22 mouse cellular contexts compared by ENCODE assay signal in genomic region chr3:129998001-129998400, GRCm38 (mm10). TPM values are rescaled to one million over a fixed set of nuclear protein-coding genes. Genes with fewer than 3 reads are reported as not detected.
DNase-seq lines count a peak whose midpoint lies in the region; ATAC-seq and TF ChIP-seq lines count a peak whose summit lies in the region.
"Had no signal": no experiment of that assay in that cellular context is flagged by ENCODE, and none has a peak within 500 bp of the region (broad histone marks: within the 10 kb centered on the region; RNA-seq: fewer than 3 reads in every experiment).

No protein-coding gene starts in this region.

- CTCF ChIA-PET in Patski (lab: Charles Lee) = interaction anchor here (0.9 to 2.1 kb wide), 7 partner anchors 9 to 63 kb away, joined by 3 to 7 read pairs (median 4); partner anchors contain the start of gene Sec24b

- no peak overlapping the region for H3K27ac ChIP-seq in liver, embryonic 11.5 days (ENCODE audit: low read depth, low read length)
- no peak overlapping the region for H3K27ac ChIP-seq in liver, postnatal 0 days (ENCODE audit: low read depth)
- peak overlapping the region; percentile 27 for H3K27ac ChIP-seq in olfactory bulb, adult 2 months (ENCODE audit: insufficient read depth, low read depth, low read length)
- no peak overlapping the region for H3K27ac ChIP-seq in midbrain, embryonic 16.5 days (ENCODE audit: low read length)
- H3K27ac ChIP-seq: forebrain, embryonic 10.5 days; layer of hippocampus, adult 2 months; limb, embryonic 15.5 days had no signal

- no peak for TF ChIP-seq POLR2A in olfactory bulb, adult 2 months (IDR thresholded peaks at IDR 0.05; ENCODE audit: insufficient read depth, low read depth, low read length)

- no peak overlapping the region for H3K4me3 ChIP-seq in liver, embryonic 11.5 days (ENCODE audit: low read depth, low read length)
- no peak overlapping the region for H3K4me3 ChIP-seq in liver, postnatal 0 days (ENCODE audit: low read depth, low read length)
- H3K4me3 ChIP-seq in olfactory bulb, adult 2 months (ENCODE audit: insufficient read depth, low read depth, low read length) = no peak overlapping the region
- H3K4me3 ChIP-seq in midbrain, embryonic 16.5 days (ENCODE audit: low read depth, low read length) = no peak overlapping the region
- H3K4me3 ChIP-seq: forebrain, embryonic 10.5 days; gastrocnemius, adult 2 months; layer of hippocampus, adult 2 months; limb, embryonic 15.5 days; myocyte had no signal

- DNase-seq in adrenal gland, adult 8-10 months = peak; percentile 59
- no peak for DNase-seq in adrenal gland, postnatal 4 days (ENCODE audit: low spot score in 2 of 2)
- peak; percentile 24 for DNase-seq in liver, embryonic 11.5 days (ENCODE audit: low spot score)
- DNase-seq in liver, postnatal 0 days = no peak
- DNase-seq in Patski (ENCODE audit: low read depth, low spot score) = peak; percentile 96
- no peak for DNase-seq in spleen, postnatal 36 days (ENCODE audit: low spot score in 2 of 2)
- DNase-seq: cerebellum, adult 11 months; cerebellum, postnatal 25 days; embryo, embryonic 11 days; forebrain, postnatal 0 days; gastrocnemius, adult 2 months; kidney, postnatal 14 days; layer of hippocampus, postnatal 36 days; lung, postnatal 10 days; midbrain, embryonic 14.5 days; thymus, postnatal 36 days had no signal

- no peaks in the 10 kb centered on the region for H3K4me1 ChIP-seq in liver, embryonic 11.5 days (replicated peaks; ENCODE audit: control insufficient read depth, insufficient read depth, low read length)
- H3K4me1 ChIP-seq in liver, postnatal 0 days (ENCODE audit: insufficient read depth) = no peaks in the 10 kb centered on the region
- peaks cover 14% of the 10 kb centered on the region for H3K4me1 ChIP-seq in olfactory bulb, adult 2 months (ENCODE audit: control insufficient read depth, insufficient read depth, low read length)
- H3K4me1 ChIP-seq in midbrain, embryonic 16.5 days (ENCODE audit: control insufficient read depth, insufficient read depth, low read length) = no peaks in the 10 kb centered on the region
- H3K4me1 ChIP-seq: forebrain, embryonic 10.5 days; limb, embryonic 15.5 days had no signal

- ATAC-seq in liver, embryonic 11.5 days (replicated peaks; ENCODE audit: low FRiP score) = no peak
- no peak for ATAC-seq in liver, postnatal 0 days
- peak; percentile 99 for ATAC-seq in Patski
- ATAC-seq in midbrain, embryonic 16.5 days = no peak
- ATAC-seq: forebrain, postnatal 0 days had no signal

- H3K36me3 ChIP-seq in liver, embryonic 11.5 days (ENCODE audit: control insufficient read depth, insufficient read depth, low read length) = peaks cover 40% of the 10 kb centered on the region
- peaks cover 66% of the 10 kb centered on the region for H3K36me3 ChIP-seq in liver, postnatal 0 days (replicated peaks; ENCODE audit: insufficient read depth, low read length)
- H3K36me3 ChIP-seq in midbrain, embryonic 16.5 days (ENCODE audit: control insufficient read depth, insufficient read depth, low read length) = peaks cover 41% of the 10 kb centered on the region

- H3K4me2 ChIP-seq in liver, embryonic 11.5 days = no peak overlapping the region
- no peak overlapping the region for H3K4me2 ChIP-seq in liver, postnatal 0 days (ENCODE audit: low read depth, low read length)
- H3K4me2 ChIP-seq in midbrain, embryonic 16.5 days (ENCODE audit: low read length) = no peak overlapping the region
- H3K4me2 ChIP-seq: limb, embryonic 15.5 days had no signal

- POLR2A ChIA-PET in Patski (lab: Charles Lee) = interaction anchor here (0.6 to 1.8 kb wide), 3 partner anchors 12 to 63 kb away, joined by 3 to 8 read pairs (median 3); partner anchors contain the start of gene Sec24b

- H3K9me3 ChIP-seq in liver, embryonic 11.5 days (ENCODE audit: control insufficient read depth, low read length) = no peaks in the 10 kb centered on the region
- no peaks in the 10 kb centered on the region for H3K9me3 ChIP-seq in liver, postnatal 0 days (ENCODE audit: low read length)
- no peaks in the 10 kb centered on the region for H3K9me3 ChIP-seq in midbrain, embryonic 16.5 days (replicated peaks; ENCODE audit: control insufficient read depth, low read length, poor library complexity, severe bottlenecking)
- H3K9me3 ChIP-seq: forebrain, embryonic 10.5 days; limb, embryonic 15.5 days had no signal

- TF ChIP-seq CTCF in liver, postnatal 0 days (IDR thresholded peaks at IDR 0.05; ENCODE audit: low read depth) = no peak
- no peak for TF ChIP-seq CTCF in Patski (IDR thresholded peaks at IDR 0.05)
- TF ChIP-seq CTCF in olfactory bulb, adult 2 months (IDR thresholded peaks at IDR 0.05; ENCODE audit: insufficient read depth, low read depth, low read length) = no peak

- 77% methylated on average over 7 of the region's 7 CpGs for WGBS in liver, embryonic 11.5 days
- WGBS in liver, postnatal 0 days (ENCODE audit: insufficient replicate concordance) = 75% methylated on average over 7 of the region's 7 CpGs
- 40% methylated on average over 7 of the region's 7 CpGs for WGBS in olfactory bulb, adult 2 months
- WGBS in midbrain, embryonic 16.5 days = 86% methylated on average over 7 of the region's 7 CpGs

- no peaks in the 10 kb centered on the region for H3K27me3 ChIP-seq in liver, embryonic 11.5 days (replicated peaks; ENCODE audit: control insufficient read depth, insufficient read depth, low read length)
- H3K27me3 ChIP-seq in liver, postnatal 0 days (ENCODE audit: insufficient read depth, low read length) = no peaks in the 10 kb centered on the region
- H3K27me3 ChIP-seq in Patski = no peaks in the 10 kb centered on the region
- no peaks in the 10 kb centered on the region for H3K27me3 ChIP-seq in midbrain, embryonic 16.5 days (ENCODE audit: control insufficient read depth, insufficient read depth, low read depth, low read length)
- H3K27me3 ChIP-seq: limb, embryonic 15.5 days had no signal

- in situ Hi-C loops in Patski (cut with MboI; ENCODE audit: low pct_unique_long_range_greater_than_20kb) = no loop called here

- no peak for TF ChIP-seq EP300 in liver, postnatal 0 days (IDR thresholded peaks at IDR 0.05; ENCODE audit: low read depth)

- H3K9ac ChIP-seq in liver, embryonic 11.5 days (ENCODE audit: low read depth, low read length) = no peak overlapping the region
- H3K9ac ChIP-seq in liver, postnatal 0 days (replicated peaks) = no peak overlapping the region
- no peak overlapping the region for H3K9ac ChIP-seq in midbrain, embryonic 16.5 days (ENCODE audit: low read depth, low read length)
- H3K9ac ChIP-seq: forebrain, postnatal 0 days; limb, embryonic 15.5 days had no signal

RNA-seq across cellular contexts. Expression of gene Mcub, which starts 28.0 kb away (rescaled TPM):
- total RNA-seq in adrenal gland, adult 8-10 months (2022) = 10 to 100 TPM; 10.2 to 20.6 (median 11.2) TPM
- total RNA-seq in adrenal gland, postnatal 4 days (2021) = 10 to 100 TPM; 13.7 to 14.8 TPM
- 3.5 and 4.3 TPM in 2 replicates for polyA plus RNA-seq in liver, embryonic 11.5 days (2014; fragmentation: Nextera tagmentation; extraction: Ambion mirVana)
- 7.8 and 7.9 TPM in 2 replicates for polyA plus RNA-seq in liver, postnatal 0 days (2015; fragmentation: Nextera tagmentation; extraction: Ambion mirVana)
- polyA plus RNA-seq in Patski (2021) = 12.4 TPM
- polyA plus RNA-seq in olfactory bulb, adult 2 months (2012; ENCODE audit: insufficient read depth, insufficient read length, low replicate concordance, missing spikeins) = not detected in 2 replicates
- 4.6 and 7.3 TPM in 2 replicates for polyA plus RNA-seq in midbrain, embryonic 16.5 days (2015; fragmentation: Nextera tagmentation; extraction: Ambion mirVana)

Comparison
In these comparisons a context has a peak if more than half of its experiments do, and no peak if none do; other contexts are left out.
1. DNase-seq: peak in adrenal gland, adult 8-10 months (single experiment), liver, embryonic 11.5 days (single experiment) and Patski (single experiment); none in adrenal gland, postnatal 4 days (0 of 2), liver, postnatal 0 days (single experiment) and spleen, postnatal 36 days (0 of 2).